Mouse (Mus musculus): ENCODE data around the gene Coro2a. TPM values are rescaled to one million over a fixed set of nuclear protein-coding genes. Genes with fewer than 3 reads are reported as not detected.

Coro2a gene
- polyA plus RNA-seq, 1 experiment, result 36.0 TPM

GRCm38 (mm10) chr4:46596398-46596797, 5.6 kb downstream of the Coro2a start:
- H3K27ac ChIP-seq (ENCODE audit: insufficient read depth, low read length), result no peak overlapping the region
- H3K27me3 ChIP-seq (ENCODE audit: control insufficient read depth, insufficient read depth, low read length), result peaks cover 2% of the 10 kb centered on the region; the same call in 1 of the 2 replicates
- WGBS, result 68% methylated on average over 6 of the region's 6 CpGs
- H3K4me3 ChIP-seq (ENCODE audit: extremely low read depth, insufficient read depth, insufficient read length), result no peak overlapping the region
- H3K36me3 ChIP-seq (ENCODE audit: control insufficient read depth, insufficient read depth, low read length), result no peaks in the 10 kb centered on the region; the same call in 1 of the 2 replicates
- no peak for DNase-seq (ENCODE audit: low read depth in 1 of 2, low spot score in 2 of 2)
- TF ChIP-seq CTCF (IDR thresholded peaks at IDR 0.05; ENCODE audit: extremely low read depth, insufficient read depth, insufficient read length, insufficient replicate concordance) (no peak), POLR2A (IDR thresholded peaks at IDR 0.05; ENCODE audit: low read depth, low read length) (no peak)
- peaks cover 36% of the 10 kb centered on the region; the same call in 1 of the 2 replicates for H3K4me1 ChIP-seq (ENCODE audit: control insufficient read depth, insufficient read depth, insufficient read length)

GRCm38 (mm10) chr4:46594131-46594530, 7.9 kb downstream of the Coro2a start:
- no peak for DNase-seq (ENCODE audit: low read depth in 1 of 2, low spot score in 2 of 2)
- Histone ChIP-seq H3K27ac (ENCODE audit: insufficient read depth, low read length) (no peak overlapping the region), H3K4me1 (ENCODE audit: control insufficient read depth, insufficient read depth, insufficient read length) (peaks cover 43% of the 10 kb centered on the region; the same call in 1 of the 2 replicates), H3K4me3 (ENCODE audit: extremely low read depth, insufficient read depth, insufficient read length) (no peak overlapping the region), H3K27me3 (ENCODE audit: control insufficient read depth, insufficient read depth, low read length) (no peaks in the 10 kb centered on the region), H3K36me3 (ENCODE audit: control insufficient read depth, insufficient read depth, low read length) (no peaks in the 10 kb centered on the region; the same call in 1 of the 2 replicates)
- TF ChIP-seq CTCF (IDR thresholded peaks at IDR 0.05; ENCODE audit: extremely low read depth, insufficient read depth, insufficient read length, insufficient replicate concordance) (no peak), POLR2A (IDR thresholded peaks at IDR 0.05; ENCODE audit: low read depth, low read length) (no peak)
- 81% methylated on average over 5 of the region's 5 CpGs for WGBS

- Histone ChIP-seq H3K4me3 (ENCODE audit: extremely low read depth, insufficient read depth, insufficient read length) (no peak overlapping the region), H3K4me1 (ENCODE audit: control insufficient read depth, insufficient read depth, insufficient read length) (peaks cover 36% of the 10 kb centered on the region; the same call in 1 of the 2 replicates), H3K36me3 (ENCODE audit: control insufficient read depth, insufficient read depth, low read length) (no peaks in the 10 kb centered on the region; the same call in 1 of the 2 replicates), H3K27ac (ENCODE audit: insufficient read depth, low read length) (no peak overlapping the region), H3K27me3 (ENCODE audit: control insufficient read depth, insufficient read depth, low read length) (no peaks in the 10 kb centered on the region)
- no peak for DNase-seq (ENCODE audit: low read depth in 1 of 2, low spot score in 2 of 2)
- WGBS, result 66% methylated on average over 6 of the region's 6 CpGs
- no peak for TF ChIP-seq POLR2A (IDR thresholded peaks at IDR 0.05; ENCODE audit: low read depth, low read length)
- TF ChIP-seq CTCF (IDR thresholded peaks at IDR 0.05; ENCODE audit: extremely low read depth, insufficient read depth, insufficient read length, insufficient replicate concordance), result no peak
Measured at GRCm38 (mm10) chr4:46593472-46593871, 8.5 kb downstream of the Coro2a start.

- Histone ChIP-seq H3K27me3 (ENCODE audit: control insufficient read depth, insufficient read depth, low read length) (no peaks in the 10 kb centered on the region), H3K4me3 (ENCODE audit: extremely low read depth, insufficient read depth, insufficient read length) (no peak overlapping the region), H3K27ac (ENCODE audit: insufficient read depth, low read length) (no peak overlapping the region), H3K4me1 (ENCODE audit: control insufficient read depth, insufficient read depth, insufficient read length) (peaks cover 34% of the 10 kb centered on the region; the same call in 1 of the 2 replicates), H3K36me3 (ENCODE audit: control insufficient read depth, insufficient read depth, low read length) (no peaks in the 10 kb centered on the region; the same call in 1 of the 2 replicates)
- WGBS, result 35% methylated on average over 9 of the region's 9 CpGs
- DNase-seq (ENCODE audit: low read depth in 1 of 2, low spot score in 2 of 2), result no peak
- TF ChIP-seq CTCF (IDR thresholded peaks at IDR 0.05; ENCODE audit: extremely low read depth, insufficient read depth, insufficient read length, insufficient replicate concordance) (no peak), POLR2A (IDR thresholded peaks at IDR 0.05; ENCODE audit: low read depth, low read length) (no peak)
Measured at GRCm38 (mm10) chr4:46591833-46592520, 10.0 kb downstream of the Coro2a start.

- H3K36me3 ChIP-seq (ENCODE audit: control insufficient read depth, insufficient read depth, low read length), result no peaks in the 10 kb centered on the region; the same call in 1 of the 2 replicates
- peaks cover 32% of the 10 kb centered on the region for H3K4me1 ChIP-seq (ENCODE audit: control insufficient read depth, insufficient read depth, insufficient read length)
- no peak for TF ChIP-seq CTCF (IDR thresholded peaks at IDR 0.05; ENCODE audit: extremely low read depth, insufficient read depth, insufficient read length, insufficient replicate concordance)
- no peak for TF ChIP-seq POLR2A (IDR thresholded peaks at IDR 0.05; ENCODE audit: low read depth, low read length)
- no peak overlapping the region for H3K27ac ChIP-seq (ENCODE audit: insufficient read depth, low read length)
- no peak for DNase-seq (ENCODE audit: low read depth in 1 of 2, low spot score in 2 of 2)
- no peaks in the 10 kb centered on the region for H3K27me3 ChIP-seq (ENCODE audit: control insufficient read depth, insufficient read depth, low read length)
- WGBS, result 36% methylated on average over 4 of the region's 4 CpGs
- H3K4me3 ChIP-seq (ENCODE audit: extremely low read depth, insufficient read depth, insufficient read length), result no peak overlapping the region
Measured at GRCm38 (mm10) chr4:46590810-46591209, 11.2 kb downstream of the Coro2a start.

- Histone ChIP-seq H3K4me3 (ENCODE audit: extremely low read depth, insufficient read depth, insufficient read length) (no peak overlapping the region), H3K36me3 (ENCODE audit: control insufficient read depth, insufficient read depth, low read length) (no peaks in the 10 kb centered on the region; the same call in 1 of the 2 replicates), H3K27ac (ENCODE audit: insufficient read depth, low read length) (peak overlapping the region; percentile 0; the same call in 1 of the 2 replicates), H3K27me3 (ENCODE audit: control insufficient read depth, insufficient read depth, low read length) (no peaks in the 10 kb centered on the region), H3K4me1 (ENCODE audit: control insufficient read depth, insufficient read depth, insufficient read length) (peaks cover 39% of the 10 kb centered on the region)
- WGBS, result 57% methylated on average over 5 of the region's 5 CpGs
- no peak for DNase-seq (ENCODE audit: low read depth in 1 of 2, low spot score in 2 of 2)
- TF ChIP-seq CTCF (IDR thresholded peaks at IDR 0.05; ENCODE audit: extremely low read depth, insufficient read depth, insufficient read length, insufficient replicate concordance) (no peak), POLR2A (IDR thresholded peaks at IDR 0.05; ENCODE audit: low read depth, low read length) (no peak)
Measured at GRCm38 (mm10) chr4:46589946-46590684, 11.9 kb downstream of the Coro2a start.
